Mouse (Mus musculus): ENCODE results near the gene Scgb1b30. TPM values are rescaled to one million over a fixed set of nuclear protein-coding genes. Genes with fewer than 3 reads are reported as not detected.
"Not testable (repeated sequence)": the region's sequence is repeated elsewhere in the genome, so short reads cannot be mapped to it uniquely, and the experiment has no call there.

Scgb1b30 gene
- not detected for total RNA-seq (2022)

- DNase-seq (ENCODE audit: low spot score in 2 of 2): no peak
Observed at GRCm38 (mm10) chr7:34094911-34095481, at the start of gene Scgb1b30. Gene Scgb1b30, plus strand, starts transcription at chr7:34095431.

- not testable (repeated sequence) for DNase-seq (ENCODE audit: low spot score in 2 of 2)
Observed at GRCm38 (mm10) chr7:34068132-34068531, 27.1 kb upstream of the Scgb1b30 start.

GRCm38 (mm10) chr7:34100002-34100401 is 4.8 kb downstream of the Scgb1b30 start:
- DNase-seq (ENCODE audit: low spot score in 2 of 2): no peak

GRCm38 (mm10) chr7:34101276-34101675 is 6.0 kb downstream of the Scgb1b30 start:
- no peak for DNase-seq (ENCODE audit: low spot score in 2 of 2)

- DNase-seq (ENCODE audit: low spot score in 2 of 2): no peak
Observed at GRCm38 (mm10) chr7:34109190-34109589, 14.0 kb downstream of the Scgb1b30 start.

GRCm38 (mm10) chr7:34116601-34117000 is 21.4 kb downstream of the Scgb1b30 start:
- no peak for DNase-seq (ENCODE audit: low spot score in 2 of 2)

- not testable (repeated sequence) for DNase-seq (ENCODE audit: low spot score in 2 of 2)
Observed at GRCm38 (mm10) chr7:34120636-34121035, 25.4 kb downstream of the Scgb1b30 start.

GRCm38 (mm10) chr7:34122987-34123720 is 27.9 kb downstream of the Scgb1b30 start:
- DNase-seq (ENCODE audit: low spot score in 2 of 2): no peak

- DNase-seq (ENCODE audit: low spot score in 2 of 2): no peak
Observed at GRCm38 (mm10) chr7:34125346-34125745, 30.1 kb downstream of the Scgb1b30 start.

GRCm38 (mm10) chr7:34126291-34126690 is 31.1 kb downstream of the Scgb1b30 start:
- DNase-seq (ENCODE audit: low spot score in 2 of 2): no peak

GRCm38 (mm10) chr7:34131118-34131517 is 35.9 kb downstream of the Scgb1b30 start:
- DNase-seq (ENCODE audit: low spot score in 2 of 2): no peak

GRCm38 (mm10) chr7:34131959-34132354 is 36.7 kb downstream of the Scgb1b30 start:
- no peak for DNase-seq (ENCODE audit: low spot score in 2 of 2)

GRCm38 (mm10) chr7:34132355-34133079 is 37.3 kb downstream of the Scgb1b30 start:
- DNase-seq (ENCODE audit: low spot score in 2 of 2): no peak

- DNase-seq (ENCODE audit: low spot score in 2 of 2): peak in 1 of 2 experiments; percentile 28
Observed at GRCm38 (mm10) chr7:34133117-34133762, 38.0 kb downstream of the Scgb1b30 start, which contains the start of gene Wtip. Gene Wtip, minus strand, starts transcription at chr7:34133268.

- no peak for DNase-seq (ENCODE audit: low spot score in 2 of 2)
Observed at GRCm38 (mm10) chr7:34134336-34134735, 39.1 kb downstream of the Scgb1b30 start.

GRCm38 (mm10) chr7:34139493-34139892 is 44.3 kb downstream of the Scgb1b30 start:
- no peak for DNase-seq (ENCODE audit: low spot score in 2 of 2)

- DNase-seq (ENCODE audit: low spot score in 2 of 2): peak; percentile 22 to 30
Observed at GRCm38 (mm10) chr7:34141123-34141522, 45.9 kb downstream of the Scgb1b30 start.

GRCm38 (mm10) chr7:34147193-34147592 is 52.0 kb downstream of the Scgb1b30 start:
- DNase-seq (ENCODE audit: low spot score in 2 of 2): no peak
